Mouse (Mus musculus) cerebellum, adult 8-10 months (tissue): ENCODE measurements around the gene Pknox1.
"Not testable (repeated sequence)": the region's sequence is repeated elsewhere in the genome, so short reads cannot be mapped to it uniquely, and the experiment has no call there.

ENCODE experiments used
- DNase-seq: peaks from one replicate; pipeline ENCODE4 v3.0.0; 2022

Pknox1 gene

DNA sequence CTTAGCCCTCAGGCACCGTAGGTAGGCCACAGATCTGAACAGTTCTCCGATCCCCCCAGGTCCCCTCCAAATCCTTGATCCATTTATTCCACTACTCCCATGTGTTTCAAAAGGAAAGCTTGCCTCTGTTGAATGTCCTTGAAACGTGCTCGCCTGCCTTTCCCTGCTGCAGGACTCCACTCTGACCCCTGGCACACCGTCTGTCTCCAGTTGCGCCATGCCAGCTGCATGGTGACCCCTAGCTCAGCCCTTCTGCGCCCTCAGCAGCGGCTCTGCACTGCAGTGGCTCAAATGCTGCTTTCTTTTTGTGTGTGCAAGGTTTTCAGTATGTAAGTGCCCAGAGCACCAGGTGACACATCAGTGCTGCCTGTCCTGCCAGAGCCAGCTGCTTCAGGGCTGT, 34.1 kb downstream of the Pknox1 start:
- DNase-seq: no peak

DNA sequence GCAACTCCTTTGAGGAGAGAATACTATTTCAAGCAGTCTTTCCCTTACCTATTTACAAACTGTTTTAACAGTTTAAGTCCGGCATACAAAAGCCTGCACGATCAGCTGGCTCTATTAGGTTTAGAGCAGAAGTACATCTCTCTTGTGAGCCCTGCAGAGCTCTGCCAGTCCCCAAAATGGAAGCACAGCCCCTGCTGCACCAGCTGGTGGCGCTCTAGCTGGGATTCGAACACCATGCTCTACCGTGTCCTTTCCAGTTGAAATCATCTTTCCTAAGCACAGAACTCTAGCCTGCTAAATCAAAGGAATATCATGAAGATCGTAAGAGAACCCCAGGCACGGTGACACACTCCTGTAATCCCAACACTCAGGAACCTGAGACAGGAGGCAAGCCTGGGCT, 41.9 kb downstream of the Pknox1 start:
- DNase-seq: no peak

DNA sequence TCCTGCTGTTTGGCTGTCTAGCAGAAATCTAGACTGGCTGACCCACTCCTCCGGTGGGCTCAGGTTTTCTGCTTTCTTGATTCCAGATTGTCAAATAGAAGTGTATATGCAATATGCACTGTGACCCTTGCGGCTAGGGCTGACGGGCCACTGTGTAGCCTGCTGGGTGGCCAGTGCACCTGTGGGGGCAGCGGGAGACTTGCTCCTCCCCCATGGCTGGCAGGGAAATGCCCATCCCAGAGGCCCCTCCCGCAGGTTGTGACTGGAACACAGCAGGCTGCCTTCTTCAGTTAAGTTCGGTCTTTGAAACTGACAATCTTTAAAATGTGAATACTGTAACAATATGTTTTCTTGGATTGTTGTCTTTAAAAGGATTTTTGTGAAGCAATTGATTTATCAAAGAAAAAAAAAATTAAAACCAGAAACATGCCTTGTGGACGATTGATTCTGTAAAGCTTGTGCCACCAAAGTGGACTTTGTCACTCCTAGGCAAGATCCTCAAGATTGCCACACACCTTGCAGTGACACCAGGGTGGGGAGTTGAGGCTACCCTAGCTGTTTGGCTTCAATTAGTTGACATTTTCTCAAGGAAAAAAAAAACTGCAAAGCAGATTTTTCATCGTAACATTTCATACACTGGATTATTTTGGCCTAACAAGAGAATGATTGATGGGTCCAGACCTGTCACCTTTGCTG, 42.9 kb downstream of the Pknox1 start:
- DNase-seq: no peak

DNA sequence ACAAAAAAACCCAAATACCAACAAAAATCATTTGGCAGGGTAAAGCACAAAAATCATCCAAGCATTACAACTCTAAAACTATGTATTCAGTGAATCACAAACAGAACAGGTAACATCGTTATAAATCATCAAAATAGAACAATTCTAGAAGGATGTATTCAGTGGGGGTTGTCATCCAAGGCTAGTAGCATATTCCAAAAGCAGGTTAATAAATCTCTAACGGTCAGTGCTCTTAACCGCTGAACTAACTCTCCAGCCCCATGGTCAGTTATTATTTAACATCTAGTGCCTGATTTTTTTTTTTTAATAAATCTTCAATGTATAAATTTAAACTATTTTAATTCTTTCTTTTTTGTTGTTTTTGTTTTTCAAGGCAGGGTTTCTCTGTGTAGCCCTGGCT, 44.6 kb downstream of the Pknox1 start:
- not testable (repeated sequence) for DNase-seq

DNA sequence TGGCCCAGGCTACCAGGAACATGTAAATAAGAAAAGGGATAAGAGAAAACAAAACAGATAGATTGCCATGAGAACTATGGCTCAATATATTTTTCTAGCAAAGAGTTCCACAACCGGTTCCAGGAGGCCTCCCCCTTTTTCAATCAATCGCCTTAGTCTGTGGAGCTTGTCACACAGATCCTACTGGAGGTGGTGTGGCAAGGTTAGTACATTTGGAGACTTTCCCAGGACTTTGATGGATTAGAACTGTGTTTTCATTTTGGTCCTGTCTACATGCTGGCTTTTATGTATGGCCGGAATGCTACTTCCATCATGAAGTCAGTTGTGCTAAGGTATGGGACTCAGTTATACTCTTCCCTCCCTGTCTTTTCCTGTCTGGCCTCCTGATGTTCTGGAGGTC, 45.4 kb downstream of the Pknox1 start:
- DNase-seq: no peak

DNA sequence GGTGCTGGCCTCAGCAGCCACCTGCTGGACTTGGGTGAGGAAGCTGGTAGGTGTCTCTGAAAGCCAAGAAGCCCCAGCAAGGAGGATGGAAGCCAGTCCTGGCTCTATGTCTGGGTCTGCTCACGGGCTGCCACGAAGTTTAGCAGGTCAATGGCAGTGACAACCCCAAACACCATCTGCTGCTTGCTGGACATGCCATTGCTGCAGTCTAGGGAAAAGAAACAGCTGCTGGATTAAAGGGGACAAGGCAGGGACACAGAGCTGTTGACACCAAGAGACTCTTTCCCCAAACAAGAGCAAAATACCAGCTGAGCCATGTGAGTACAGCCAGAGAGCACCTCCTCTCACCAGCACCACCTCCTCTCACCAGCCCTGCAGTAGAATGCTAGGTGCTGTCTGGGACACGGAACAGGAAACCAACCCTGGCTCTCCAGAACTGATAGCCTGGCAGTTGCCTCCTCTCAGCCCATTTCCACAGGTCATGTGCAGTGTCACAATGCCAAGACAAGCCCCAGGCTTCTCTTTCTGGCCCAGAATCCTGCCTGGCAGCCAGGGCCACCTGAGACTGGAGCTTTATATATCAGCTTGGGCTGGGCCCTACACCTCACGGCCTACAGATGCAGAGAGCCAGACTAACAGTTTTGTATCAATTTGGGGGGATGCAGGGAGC, 48.7 kb downstream of the Pknox1 start:
- DNase-seq: peak; percentile 9

DNA sequence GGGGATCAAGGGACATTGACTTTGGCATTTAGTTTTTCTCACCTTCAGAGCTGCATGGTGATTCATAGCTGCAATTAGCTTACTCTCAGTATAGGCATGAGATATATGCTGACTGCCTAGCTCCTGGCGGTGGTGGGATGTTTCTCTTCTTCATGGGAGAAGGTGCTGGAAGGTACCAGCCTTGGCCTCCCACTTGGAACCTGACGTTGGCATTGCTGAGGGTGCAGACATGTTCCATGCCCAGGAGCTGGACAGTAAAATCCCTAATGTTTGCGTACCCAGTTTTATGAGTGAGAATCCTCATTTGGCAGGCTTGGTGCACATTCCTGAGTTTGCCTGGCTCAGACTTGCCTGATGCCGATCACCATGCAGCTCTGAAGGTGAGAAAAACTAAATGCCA, 58.6 kb downstream of the Pknox1 start:
- no peak for DNase-seq

DNA sequence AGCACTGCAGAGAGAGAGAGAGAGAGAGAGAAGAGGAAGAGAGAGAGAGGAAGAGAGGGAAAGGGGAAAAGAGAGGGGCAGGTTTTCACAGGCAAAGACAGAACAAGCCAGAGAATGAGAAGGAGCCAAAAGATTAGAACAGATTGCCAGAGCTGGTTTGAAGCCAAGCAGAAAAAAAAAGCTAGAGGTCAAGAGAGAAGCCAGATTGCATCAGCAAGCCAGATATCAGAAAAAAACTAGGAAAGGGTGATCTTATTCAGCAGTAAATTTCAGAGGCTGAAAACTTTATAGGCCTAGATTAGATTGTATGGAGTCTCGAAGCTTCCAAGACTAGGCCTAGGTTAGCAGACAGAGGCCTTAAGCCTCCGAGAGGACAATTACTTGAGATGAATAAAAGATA, 63.4 kb downstream of the Pknox1 start:
- DNase-seq: no peak

DNA sequence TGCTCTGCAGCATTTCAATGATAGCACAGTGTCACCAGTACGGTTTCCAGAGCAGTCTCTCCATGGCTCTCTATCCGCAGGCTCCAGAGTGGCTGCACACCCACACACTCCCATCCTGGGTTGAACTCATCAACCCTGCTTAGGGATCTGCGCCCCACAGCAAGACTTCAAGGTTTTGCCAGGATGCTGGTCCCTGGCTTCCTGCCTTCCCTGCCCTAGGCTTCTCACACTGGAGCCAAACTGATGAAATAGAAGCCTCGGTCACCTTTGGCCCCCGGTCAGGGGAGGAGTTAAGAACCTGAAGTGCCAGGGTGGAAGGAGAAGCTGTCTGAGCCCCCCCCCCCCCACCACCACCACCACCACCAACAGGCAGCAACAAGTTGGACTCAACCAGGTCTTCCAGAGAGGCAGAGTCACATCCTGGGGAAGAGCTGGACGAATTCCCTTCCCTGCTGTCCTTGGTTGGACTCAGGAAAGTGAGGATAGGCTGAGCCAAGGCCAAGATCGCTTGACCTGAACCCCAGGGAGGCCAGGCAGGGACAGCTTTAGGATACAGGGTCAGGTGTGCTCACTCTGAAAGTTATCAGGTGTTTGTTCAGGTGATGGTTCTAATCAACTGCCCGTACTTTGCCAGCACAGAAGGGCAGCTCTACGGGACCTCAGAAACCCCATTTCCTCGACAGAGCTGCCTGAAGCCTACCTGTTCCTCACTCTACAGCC, 66.7 kb downstream of the Pknox1 start:
- DNase-seq: no peak

DNA sequence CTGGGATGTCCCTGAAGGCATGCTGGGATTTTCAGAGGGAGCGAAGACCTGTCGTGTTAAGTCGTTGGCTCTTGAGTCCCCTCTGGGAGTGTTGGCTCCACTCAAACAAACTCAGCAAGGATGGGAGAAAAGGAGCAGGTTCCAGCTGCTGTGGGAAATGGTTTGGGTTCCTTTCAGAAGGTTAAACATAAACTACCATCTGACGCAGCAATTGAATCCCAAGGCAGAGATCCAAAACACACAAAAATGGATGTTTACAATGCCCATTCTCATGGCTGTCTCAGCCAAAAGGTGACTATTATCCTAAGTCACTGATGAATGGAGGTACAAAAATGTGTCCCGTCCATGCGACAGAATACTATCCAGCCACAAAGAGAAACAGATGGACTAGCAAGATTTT, 68.5 kb downstream of the Pknox1 start:
- no peak for DNase-seq

DNA sequence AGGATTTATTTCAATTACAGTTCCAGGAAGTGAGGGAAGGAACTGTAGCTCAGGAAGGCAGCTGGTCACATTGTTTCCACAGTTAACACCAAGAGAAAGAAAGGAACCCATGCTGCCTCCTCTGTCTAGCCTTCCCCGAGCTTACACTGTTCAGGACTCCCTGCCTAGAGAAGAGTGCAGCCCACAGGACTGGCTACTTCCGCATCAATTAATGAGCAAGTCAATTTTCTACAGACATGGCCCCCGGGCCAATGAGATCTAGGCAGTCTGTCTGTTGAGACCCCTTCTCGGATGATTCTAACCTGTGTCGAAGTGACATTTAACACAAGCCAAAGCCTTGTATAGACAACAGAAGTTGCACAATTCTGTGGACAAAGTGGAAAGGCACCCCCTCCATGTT, 70.4 kb downstream of the Pknox1 start:
- no peak for DNase-seq

DNA sequence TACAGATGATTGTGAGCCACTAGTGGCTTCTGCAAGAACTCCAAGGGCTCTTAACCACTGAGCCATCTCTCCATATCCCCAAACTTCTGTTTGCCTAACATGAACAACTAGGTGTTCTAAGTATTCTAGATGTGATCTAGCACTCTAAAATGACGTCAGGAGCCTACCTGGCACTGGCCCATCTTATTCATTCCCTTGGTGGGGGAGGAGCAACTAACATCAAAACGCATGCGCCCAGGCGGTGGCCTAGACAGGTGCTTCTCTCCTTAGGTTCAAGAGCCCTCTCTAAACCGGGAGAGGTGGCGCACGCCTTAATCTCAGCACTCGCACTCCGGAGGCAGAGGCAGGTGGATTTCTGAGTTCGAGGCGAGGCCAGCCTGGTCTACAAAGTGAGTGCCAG, 71.2 kb downstream of the Pknox1 start:
- DNase-seq: no peak

DNA sequence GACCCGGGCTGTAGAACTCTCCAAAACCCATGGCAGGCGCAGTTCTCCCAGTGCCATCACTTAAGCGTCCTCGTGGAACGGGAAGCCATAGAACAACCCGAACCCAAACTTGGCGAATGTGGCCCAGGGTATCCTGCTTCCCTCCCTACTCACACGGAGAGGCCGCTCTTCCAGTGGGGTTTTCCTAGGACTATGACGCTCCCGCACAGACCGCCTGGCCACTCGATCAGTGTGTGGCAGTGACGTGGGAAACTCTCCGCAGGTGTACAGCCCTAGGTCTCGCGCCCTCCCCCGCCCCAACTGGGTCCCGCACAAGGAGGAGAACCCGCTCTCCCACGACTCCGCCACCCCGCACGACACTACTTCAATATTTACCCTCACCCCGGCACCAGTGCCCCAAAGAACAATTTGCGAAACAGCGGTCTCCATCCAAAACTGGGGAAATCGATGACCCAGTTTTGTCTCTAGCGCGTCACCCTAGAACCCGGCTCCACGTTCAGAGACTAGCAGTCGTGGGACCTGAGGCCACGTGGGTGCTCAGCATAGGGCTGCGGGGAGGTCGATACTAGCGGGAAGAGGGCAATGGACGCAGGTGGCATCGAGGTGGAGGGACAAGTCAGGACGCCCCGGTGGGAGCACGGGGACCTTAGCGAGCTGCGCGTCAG, 71.9 kb downstream of the Pknox1 start:
- DNase-seq: no peak

DNA sequence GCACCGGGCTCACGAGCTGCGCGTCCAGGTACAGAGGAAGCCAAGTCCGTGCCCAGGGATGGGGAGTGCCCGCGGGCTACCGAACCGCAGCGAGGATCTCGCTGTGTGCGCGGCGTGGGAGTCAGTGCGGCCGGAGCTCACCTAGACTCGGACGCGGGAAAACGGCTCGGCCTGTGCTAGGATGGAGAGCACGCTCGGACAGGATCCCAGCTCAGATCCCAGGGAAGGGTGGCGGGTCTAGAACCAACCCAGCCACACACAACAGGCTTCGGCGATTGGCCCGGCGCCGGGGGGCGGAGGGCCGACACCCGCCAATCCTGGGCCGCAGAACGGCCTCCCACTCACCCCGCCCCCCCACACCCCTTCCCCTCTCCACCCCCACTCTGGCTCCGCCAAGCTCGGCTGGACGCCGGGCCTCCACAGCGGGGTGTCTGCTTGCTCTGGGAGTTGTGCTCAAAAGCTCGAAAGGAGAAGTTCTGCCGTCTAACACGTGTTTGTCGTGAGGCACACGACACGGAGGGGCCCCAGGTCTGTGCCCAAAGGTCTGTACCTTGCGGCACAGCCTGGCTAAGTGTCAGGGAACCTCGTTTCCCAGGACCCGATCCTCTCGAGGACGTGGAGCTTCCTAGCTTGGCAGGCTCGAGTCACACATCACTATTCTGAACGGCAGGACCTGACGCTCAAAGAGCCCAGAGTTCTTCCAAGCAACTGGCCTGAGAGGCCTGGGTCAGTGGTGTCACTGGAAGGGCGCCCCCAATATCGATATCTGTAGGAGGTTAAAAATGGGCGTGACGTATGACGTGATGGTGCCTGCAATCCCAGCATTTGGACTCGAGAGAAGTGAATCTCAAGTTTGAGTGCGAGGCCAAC, 72.6 kb downstream of the Pknox1 start, which contains the start of gene Cbs:
Cbs (minus strand) TSS at position 297 of the 870 bp plus-strand sequence.
- peak; percentile 27 for DNase-seq

DNA sequence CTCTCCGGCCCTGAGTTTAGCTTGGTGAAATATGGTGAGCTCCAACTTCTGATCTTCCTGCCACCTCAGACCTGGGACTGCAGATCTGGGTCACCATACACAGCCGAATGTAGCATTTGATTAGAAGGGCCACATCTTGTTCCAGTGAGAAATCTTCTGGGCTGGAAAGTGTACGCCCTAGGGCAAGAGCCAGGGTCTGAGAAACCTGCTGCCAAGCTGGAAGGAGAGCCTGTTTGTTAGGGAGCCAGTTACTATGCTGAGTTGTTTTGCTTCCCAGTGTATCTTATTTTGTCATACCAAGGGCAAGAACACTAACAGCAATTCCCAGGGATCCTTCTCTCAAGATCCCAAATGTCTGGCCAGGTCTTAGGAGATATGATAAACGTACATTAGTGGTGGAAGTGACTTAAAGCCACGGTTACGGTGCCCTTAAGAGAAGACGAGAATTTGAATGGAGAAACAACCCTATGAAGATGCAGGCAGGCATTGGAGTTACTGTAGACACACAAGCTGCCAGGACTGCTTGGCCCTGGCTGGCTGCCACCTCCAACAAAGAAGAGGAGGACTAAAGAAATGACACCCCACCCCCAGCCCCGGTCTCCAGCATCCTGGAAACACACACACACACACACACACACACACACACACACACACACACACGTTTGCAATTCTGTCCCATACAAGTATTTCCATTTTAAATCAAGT, 73.5 kb downstream of the Pknox1 start:
- no peak for DNase-seq

DNA sequence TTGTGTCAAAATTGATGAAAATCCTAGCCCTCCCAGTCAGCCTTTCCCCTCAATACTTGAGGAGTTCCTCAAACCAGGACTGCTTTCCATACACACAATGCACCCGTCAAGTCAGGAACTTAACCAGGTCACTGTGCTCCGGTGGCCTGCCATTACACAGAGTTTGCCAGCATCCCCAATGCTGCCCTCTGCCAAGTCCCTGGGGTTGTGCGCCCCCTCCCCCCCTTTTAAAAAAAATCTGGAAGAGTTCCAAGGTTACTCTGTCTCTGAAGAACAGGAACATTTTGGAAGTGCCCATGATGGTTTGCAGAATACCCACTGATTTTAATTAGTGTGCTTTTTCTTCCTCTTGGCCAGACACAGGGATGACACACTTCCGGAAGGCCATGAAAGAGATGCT, 75.1 kb downstream of the Pknox1 start:
- DNase-seq: no peak

DNA sequence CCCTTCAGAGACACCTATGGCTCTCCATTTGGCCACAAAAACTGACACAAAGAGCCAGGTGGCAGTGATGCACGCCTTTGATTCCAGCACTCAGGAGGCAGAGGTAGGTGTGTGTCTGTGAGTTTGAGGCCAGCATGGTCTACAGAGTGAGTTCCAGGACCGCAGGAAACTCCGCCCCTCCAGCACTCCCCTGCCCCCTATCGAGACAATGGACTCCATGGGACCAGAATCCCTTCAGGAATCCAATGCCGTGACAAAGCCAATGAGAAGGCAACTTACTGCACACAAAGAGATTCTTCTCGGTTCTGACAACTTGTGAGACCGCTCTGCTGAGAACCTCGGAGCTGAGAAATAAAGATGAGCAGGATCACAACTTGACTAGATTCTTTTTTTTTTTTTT, 77.8 kb downstream of the Pknox1 start:
- DNase-seq: no peak

DNA sequence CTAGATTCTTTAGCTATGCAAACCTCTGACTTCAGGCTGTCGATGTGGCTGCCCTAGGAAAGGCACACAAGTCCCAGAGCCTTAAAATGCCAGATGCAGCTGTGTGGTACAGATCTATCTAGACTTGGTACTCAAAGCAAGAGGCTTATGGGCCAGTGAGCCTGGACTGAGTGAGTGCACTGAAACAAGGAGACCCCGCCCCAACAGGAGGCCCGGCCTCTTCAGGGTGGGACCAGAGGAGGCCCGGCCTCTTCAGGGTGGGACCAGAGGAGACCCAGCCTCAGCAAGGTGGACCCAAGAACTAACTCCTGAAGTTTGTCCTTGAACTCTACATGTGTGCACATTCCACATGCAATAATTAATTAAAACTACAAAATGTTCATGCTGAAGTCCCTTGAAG, 78.4 kb downstream of the Pknox1 start:
- DNase-seq: no peak

DNA sequence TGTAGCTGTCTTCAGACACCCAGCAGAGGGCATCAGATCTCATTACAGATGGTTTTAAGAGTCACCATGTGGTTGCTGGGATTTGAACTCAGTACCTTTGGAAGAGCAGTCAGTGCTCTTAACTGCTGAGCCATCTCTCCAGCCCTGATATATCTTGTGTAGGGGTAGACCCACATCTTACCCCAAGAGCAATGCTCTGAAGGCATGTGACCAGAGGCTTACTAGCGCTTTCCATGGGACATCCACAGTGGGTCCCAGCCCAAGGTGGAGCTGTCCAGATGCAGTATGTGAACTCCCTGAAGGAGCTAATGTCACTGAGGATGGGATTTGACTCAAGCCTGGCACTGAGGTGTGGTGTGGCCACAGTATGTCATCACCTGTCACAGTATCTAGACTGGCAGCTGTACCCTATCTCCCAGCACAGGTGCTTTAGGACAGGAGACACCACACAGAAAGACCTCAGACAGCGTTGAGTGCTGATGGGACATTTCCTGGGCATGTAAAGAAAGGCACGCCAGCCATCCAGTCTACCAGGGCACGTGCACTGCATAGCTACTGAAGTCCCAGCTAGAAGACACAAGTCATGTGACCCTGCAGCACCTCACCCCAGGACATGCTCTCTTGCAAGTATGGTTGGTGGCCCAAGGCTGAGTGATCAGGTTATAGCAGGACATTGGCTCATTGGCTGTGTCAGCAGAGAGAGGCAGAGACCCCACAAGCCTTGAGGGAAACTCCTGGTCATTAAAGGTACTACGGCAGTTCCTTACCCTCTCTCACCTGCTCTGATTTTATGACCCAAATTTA, 81.9 kb downstream of the Pknox1 start:
- DNase-seq: no peak

DNA sequence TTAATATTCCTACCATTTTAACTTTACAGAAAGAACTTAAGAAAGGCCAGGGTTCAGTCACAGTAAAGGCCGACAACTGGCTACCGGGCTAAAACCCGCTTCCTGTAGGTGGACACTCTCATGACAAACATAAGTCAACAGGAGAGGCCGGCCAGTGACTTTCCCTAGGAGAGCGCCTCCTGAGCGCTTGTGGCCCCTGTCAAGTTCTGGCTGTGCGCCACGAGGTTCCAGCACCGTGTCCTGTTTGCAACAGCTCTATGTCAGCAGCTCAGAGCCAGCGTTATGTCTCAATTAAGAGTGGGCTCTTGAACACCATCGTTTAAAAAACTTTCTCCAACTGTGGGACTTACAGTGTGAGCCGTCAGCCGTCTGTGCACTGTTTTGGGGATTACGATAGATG, 87.6 kb downstream of the Pknox1 start:
- no peak for DNase-seq

DNA sequence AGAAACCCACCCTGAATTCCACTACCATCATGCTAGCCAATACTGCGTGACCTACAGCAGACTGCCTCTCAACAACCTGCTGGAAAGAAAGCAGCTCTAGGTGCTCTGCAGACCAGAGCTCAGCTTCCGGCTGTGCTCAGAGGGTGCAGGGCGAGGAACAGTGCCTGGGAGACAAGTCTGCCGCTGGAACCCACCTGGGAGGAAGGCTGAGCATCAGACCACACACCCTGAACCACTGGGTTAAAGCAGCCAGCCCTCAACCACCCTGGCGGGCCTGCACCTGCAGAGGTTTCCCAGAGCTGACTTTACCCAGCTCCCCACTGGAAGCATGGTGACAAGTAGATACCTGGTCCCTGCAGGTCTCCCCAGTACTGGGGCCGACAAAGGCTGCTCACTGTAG, 88.7 kb downstream of the Pknox1 start:
- DNase-seq: no peak
